Mouse (Mus musculus) embryonic fibroblast, embryonic 13.5 days (primary cell): ENCODE results near the gene Morc3.

Experiments used
- CTCF ChIP-seq: IDR thresholded peaks from 2 replicates; pipeline ENCODE4 v1.5.1; 2011; ENCODE audit warnings: mild to moderate bottlenecking, control low read depth, low read length, moderate library complexity, borderline replicate concordance; ENCODE audit not compliant: insufficient read depth
- POLR2A ChIP-seq: IDR thresholded peaks from 2 replicates; pipeline ENCODE4 v1.6.1; 2011; ENCODE audit warnings: low read depth, mild to moderate bottlenecking, control low read depth, low read length, moderate library complexity

GRCm38 (mm10) chr16:93917712-93918678 is 86.1 kb downstream of the Morc3 start:
- TF ChIP-seq CTCF (peak; percentile 34), POLR2A (no peak)
